Mouse (Mus musculus): ENCODE data around the gene Cth. TPM values are rescaled to one million over a fixed set of nuclear protein-coding genes. Genes with fewer than 3 reads are reported as not detected.

The Cth gene
- polyA plus RNA-seq, 1 experiment: 4.4 TPM

DNA sequence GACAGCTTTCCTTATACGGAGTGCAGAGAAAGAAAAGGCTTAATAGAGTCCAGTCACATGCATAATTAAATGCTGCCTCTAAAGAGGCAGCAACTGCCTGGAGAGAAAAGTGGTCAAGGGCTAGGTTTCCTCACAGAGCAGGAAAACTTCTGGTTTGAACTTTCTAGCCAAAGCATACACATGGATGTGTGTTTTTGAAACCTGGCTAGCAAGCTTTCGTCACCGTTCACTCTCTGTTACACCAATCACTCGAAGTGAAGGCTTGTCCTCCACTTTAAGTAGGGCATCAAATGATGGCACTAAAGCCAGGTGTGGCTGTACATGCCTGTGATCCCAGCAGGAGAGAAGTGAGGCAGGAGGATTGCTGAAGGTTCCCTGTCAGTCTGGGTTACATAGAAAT, 41.8 kb downstream of the Cth start:
- 78% methylated on average over 4 of the region's 4 CpGs for WGBS

GRCm38 (mm10) chr3:157881992-157882391, 42.9 kb downstream of the Cth start:
- WGBS: 90% methylated on average over 3 of the region's 3 CpGs
- no peak for DNase-seq
- Histone ChIP-seq H3K4me3 (replicated peaks; ENCODE audit: extremely low read depth, low read depth, low read length) (no peak overlapping the region), H3K4me1 (ENCODE audit: control insufficient read depth, insufficient read depth, low read length) (no peaks in the 10 kb centered on the region)
- TF ChIP-seq POLR2A (IDR thresholded peaks at IDR 0.05; ENCODE audit: borderline replicate concordance, extremely low read depth, low read depth, low read length) (no peak), CTCF (IDR thresholded peaks at IDR 0.05; ENCODE audit: insufficient read depth, low read length) (no peak)

More for the DNA sequence above, 41.8 kb downstream of the Cth start:
- Histone ChIP-seq H3K4me3 (replicated peaks; ENCODE audit: extremely low read depth, low read depth, low read length) (no peak overlapping the region), H3K4me1 (ENCODE audit: control insufficient read depth, insufficient read depth, low read length) (no peaks in the 10 kb centered on the region)
- DNase-seq: no peak
- TF ChIP-seq CTCF (IDR thresholded peaks at IDR 0.05; ENCODE audit: insufficient read depth, low read length) (no peak), POLR2A (IDR thresholded peaks at IDR 0.05; ENCODE audit: borderline replicate concordance, extremely low read depth, low read depth, low read length) (no peak)

GRCm38 (mm10) chr3:157880983-157881382, 43.9 kb downstream of the Cth start:
- H3K4me3 ChIP-seq (replicated peaks; ENCODE audit: extremely low read depth, low read depth, low read length): no peak overlapping the region
- WGBS: 71% methylated on average over 3 of the region's 3 CpGs
- no peak for DNase-seq
- TF ChIP-seq CTCF (IDR thresholded peaks at IDR 0.05; ENCODE audit: insufficient read depth, low read length) (no peak), POLR2A (IDR thresholded peaks at IDR 0.05; ENCODE audit: borderline replicate concordance, extremely low read depth, low read depth, low read length) (no peak)
- H3K4me1 ChIP-seq (ENCODE audit: control insufficient read depth, insufficient read depth, low read length): no peaks in the 10 kb centered on the region

- TF ChIP-seq CTCF (IDR thresholded peaks at IDR 0.05; ENCODE audit: insufficient read depth, low read length): no peak
- TF ChIP-seq POLR2A (IDR thresholded peaks at IDR 0.05; ENCODE audit: borderline replicate concordance, extremely low read depth, low read depth, low read length): no peak
- DNase-seq: no peak
- Histone ChIP-seq H3K4me1 (ENCODE audit: control insufficient read depth, insufficient read depth, low read length) (no peaks in the 10 kb centered on the region), H3K4me3 (replicated peaks; ENCODE audit: extremely low read depth, low read depth, low read length) (no peak overlapping the region)
Measured at GRCm38 (mm10) chr3:157877847-157878246, 47.0 kb downstream of the Cth start.

DNA sequence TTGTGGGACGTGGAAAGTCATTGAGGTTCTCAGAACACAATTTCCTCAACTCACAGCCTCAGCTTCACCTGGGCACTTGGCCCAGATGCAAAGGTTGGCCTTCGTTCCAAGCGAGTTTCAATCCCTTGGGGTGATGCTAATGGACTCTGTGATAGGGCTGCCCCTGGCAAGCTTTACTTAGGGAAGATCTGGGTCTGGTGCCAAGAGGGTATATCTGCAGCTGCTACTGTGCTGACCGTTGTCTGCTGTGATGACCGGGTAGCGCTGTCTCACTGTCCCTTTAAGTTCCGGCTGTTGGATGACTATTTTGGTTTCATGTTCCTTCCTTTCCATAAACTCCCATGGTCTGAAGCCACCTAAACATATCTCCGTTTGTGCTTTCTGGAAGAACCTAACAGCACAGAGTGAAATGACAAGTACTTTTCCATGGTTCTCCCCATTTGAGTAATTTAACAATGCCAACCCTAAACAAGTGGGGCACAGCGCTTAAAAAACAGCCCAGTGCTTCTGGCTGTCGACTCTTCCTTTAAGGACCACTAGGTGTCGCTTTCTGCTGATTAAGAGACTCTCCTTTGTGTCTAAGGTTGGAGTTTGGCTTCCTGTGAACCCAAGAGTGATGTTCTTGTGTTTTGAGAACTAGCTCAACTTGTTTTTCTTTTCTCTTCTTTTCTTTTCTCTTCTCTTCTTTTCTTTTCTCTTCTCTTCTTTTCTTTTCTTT, 48.3 kb downstream of the Cth start:
- peak; percentile 17 for DNase-seq

GRCm38 (mm10) chr3:157872897-157873296, 52.0 kb downstream of the Cth start:
- DNase-seq: no peak
- H3K4me1 ChIP-seq (ENCODE audit: control insufficient read depth, insufficient read depth, low read length): no peaks in the 10 kb centered on the region
- WGBS: 54% methylated on average over 4 of the region's 4 CpGs
- TF ChIP-seq CTCF (IDR thresholded peaks at IDR 0.05; ENCODE audit: insufficient read depth, low read length) (no peak), POLR2A (IDR thresholded peaks at IDR 0.05; ENCODE audit: borderline replicate concordance, extremely low read depth, low read depth, low read length) (no peak)
- H3K4me3 ChIP-seq (replicated peaks; ENCODE audit: extremely low read depth, low read depth, low read length): no peak overlapping the region

More for the DNA sequence above, 48.3 kb downstream of the Cth start:
- 26% methylated on average over 11 of the region's 11 CpGs for WGBS
- Histone ChIP-seq H3K4me3 (replicated peaks; ENCODE audit: extremely low read depth, low read depth, low read length) (no peak overlapping the region), H3K4me1 (ENCODE audit: control insufficient read depth, insufficient read depth, low read length) (no peaks in the 10 kb centered on the region)
- no peak for TF ChIP-seq POLR2A (IDR thresholded peaks at IDR 0.05; ENCODE audit: borderline replicate concordance, extremely low read depth, low read depth, low read length)
- TF ChIP-seq CTCF (IDR thresholded peaks at IDR 0.05; ENCODE audit: insufficient read depth, low read length): peak; percentile 26; the same call in 1 of the 2 replicates

DNA sequence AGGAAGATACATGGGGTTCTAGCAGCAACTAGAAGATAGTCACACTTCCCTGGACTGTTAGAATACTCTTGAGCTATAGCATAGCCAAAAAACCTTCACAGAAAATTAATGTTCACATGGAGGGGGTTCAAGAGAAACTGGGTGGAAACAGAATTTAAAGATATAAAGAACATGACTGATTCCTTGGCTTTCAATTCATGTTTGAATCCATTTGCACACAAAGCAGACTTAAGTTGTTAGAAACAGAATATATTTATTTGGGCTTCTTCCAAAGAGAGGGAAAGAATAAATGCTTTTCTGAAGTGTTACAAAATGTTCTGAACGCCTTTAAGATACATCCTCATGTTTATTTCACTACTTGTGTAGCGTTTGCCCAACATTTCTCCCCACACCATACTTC, 57.0 kb downstream of the Cth start:
- no peak for TF ChIP-seq CTCF (IDR thresholded peaks at IDR 0.05; ENCODE audit: insufficient read depth, low read length)
- TF ChIP-seq POLR2A (IDR thresholded peaks at IDR 0.05; ENCODE audit: borderline replicate concordance, extremely low read depth, low read depth, low read length): no peak
- Histone ChIP-seq H3K4me1 (ENCODE audit: control insufficient read depth, insufficient read depth, low read length) (no peaks in the 10 kb centered on the region), H3K4me3 (replicated peaks; ENCODE audit: extremely low read depth, low read depth, low read length) (no peak overlapping the region)
- DNase-seq: no peak
- WGBS: 47% methylated on average over 2 of the region's 2 CpGs

DNA sequence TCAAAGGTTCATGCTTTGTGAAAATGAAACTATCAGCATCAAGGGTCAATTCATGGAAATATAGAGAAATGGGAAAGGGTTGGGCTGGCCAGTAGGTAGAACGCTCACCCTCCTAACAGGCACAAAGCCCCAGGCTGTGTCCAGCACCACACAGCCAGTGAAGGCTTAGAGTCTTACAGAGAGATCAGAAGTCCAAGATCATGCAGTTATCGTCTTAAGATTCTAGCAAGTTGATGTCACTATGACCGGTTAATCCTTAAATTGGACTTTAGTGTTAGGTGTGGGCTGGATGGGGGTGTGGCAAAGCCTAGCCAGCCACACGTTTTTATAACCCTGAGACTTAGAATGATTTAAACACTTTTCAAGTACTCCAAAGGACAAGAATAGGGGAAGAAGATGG, 58.6 kb downstream of the Cth start:
- H3K4me1 ChIP-seq (ENCODE audit: control insufficient read depth, insufficient read depth, low read length): no peaks in the 10 kb centered on the region
- no peak for DNase-seq
- no peak overlapping the region for H3K4me3 ChIP-seq (replicated peaks; ENCODE audit: extremely low read depth, low read depth, low read length)
- WGBS: 62% methylated on average over 4 of the region's 4 CpGs
- TF ChIP-seq POLR2A (IDR thresholded peaks at IDR 0.05; ENCODE audit: borderline replicate concordance, extremely low read depth, low read depth, low read length) (no peak), CTCF (IDR thresholded peaks at IDR 0.05; ENCODE audit: insufficient read depth, low read length) (no peak)

DNA sequence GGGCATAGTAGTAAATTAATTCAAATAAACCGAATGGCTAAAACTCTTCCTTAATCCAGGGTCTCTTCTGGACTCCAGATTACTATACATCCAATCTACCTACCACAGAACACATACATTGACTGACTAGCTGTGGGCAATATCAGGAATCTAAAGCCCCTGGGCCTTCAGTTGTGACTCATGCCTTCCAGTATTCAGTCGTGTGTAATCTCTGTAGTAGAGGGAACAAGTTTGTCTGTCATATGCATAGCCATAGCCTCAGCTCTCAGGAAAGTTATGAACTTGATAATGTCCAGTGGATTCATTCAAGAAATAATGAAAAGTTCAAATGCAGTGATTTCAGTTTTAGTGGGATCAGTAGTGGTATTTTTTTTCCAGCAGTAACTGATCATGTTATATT, 59.0 kb downstream of the Cth start:
- TF ChIP-seq POLR2A (IDR thresholded peaks at IDR 0.05; ENCODE audit: borderline replicate concordance, extremely low read depth, low read depth, low read length): no peak
- TF ChIP-seq CTCF (IDR thresholded peaks at IDR 0.05; ENCODE audit: insufficient read depth, low read length): no peak
- 74% methylated on average over 2 of the region's 2 CpGs for WGBS
- Histone ChIP-seq H3K4me3 (replicated peaks; ENCODE audit: extremely low read depth, low read depth, low read length) (no peak overlapping the region), H3K4me1 (ENCODE audit: control insufficient read depth, insufficient read depth, low read length) (no peaks in the 10 kb centered on the region)
- DNase-seq: no peak

DNA sequence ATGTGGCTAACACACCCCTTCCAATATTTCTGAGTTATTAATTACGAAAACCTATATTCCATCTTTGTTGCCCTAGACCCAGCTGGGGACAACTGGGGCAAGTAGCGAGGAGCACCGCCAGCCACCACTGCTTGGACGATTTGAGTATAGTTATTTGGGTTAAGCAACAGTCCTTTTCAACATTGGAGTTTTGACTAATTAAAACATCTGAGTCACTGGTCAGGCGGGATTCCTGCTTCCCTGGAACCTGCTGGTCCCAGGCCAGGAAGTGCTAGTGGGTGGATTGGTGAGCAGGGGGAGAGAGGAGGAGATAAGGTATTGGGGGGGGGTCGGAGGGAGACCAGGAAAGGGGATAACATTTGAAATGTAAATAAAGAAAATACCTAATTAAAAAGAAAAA, 59.4 kb downstream of the Cth start:
- WGBS: 57% methylated on average over 6 of the region's 6 CpGs
- H3K4me3 ChIP-seq (replicated peaks; ENCODE audit: extremely low read depth, low read depth, low read length): no peak overlapping the region
- no peaks in the 10 kb centered on the region for H3K4me1 ChIP-seq (ENCODE audit: control insufficient read depth, insufficient read depth, low read length)
- TF ChIP-seq POLR2A (IDR thresholded peaks at IDR 0.05; ENCODE audit: borderline replicate concordance, extremely low read depth, low read depth, low read length) (no peak), CTCF (IDR thresholded peaks at IDR 0.05; ENCODE audit: insufficient read depth, low read length) (no peak)
- no peak for DNase-seq

Measured in lung, adult 2 months (tissue).